Mouse (Mus musculus) kidney, postnatal 0 days (tissue): ENCODE results near the gene Lrmda. TPM values are rescaled to one million over a fixed set of nuclear protein-coding genes. Genes with fewer than 3 reads are reported as not detected.

Experiments used
- ATAC-seq: fragments of 200-750 bp; cut with Nextera tagmentation; replicated peaks from 2 replicates; pipeline ENCODE4 v1.8.0; 2017; ENCODE audit warnings: low read depth, moderate number of reproducible peaks, moderate TSS enrichment, moderate library complexity; ENCODE audit not compliant: low FRiP score
- DNase-seq: peaks from one replicate; pipeline ENCODE4 v3.0.0-alpha.2; 2016; ENCODE audit warnings: low spot score
- H3K27ac ChIP-seq: fragments of 300-500 bp; sonication (generic); 2 replicates; pipeline ENCODE4 v1.5.1; 2014; ENCODE audit warnings: mild to moderate bottlenecking
- H3K27me3 ChIP-seq: fragments of 300-500 bp; sonication (generic); 2 replicates; pipeline ENCODE4 v1.6.1; 2014; ENCODE audit warnings: low read length, mixed read lengths; ENCODE audit not compliant: insufficient read depth
- H3K36me3 ChIP-seq: fragments of 300-500 bp; sonication (generic); 2 replicates; pipeline ENCODE4 v1.6.1; 2014; ENCODE audit warnings: low read length, mixed read lengths; ENCODE audit not compliant: insufficient read depth
- H3K4me1 ChIP-seq: fragments of 300-500 bp; sonication (generic); replicated peaks from 2 replicates; pipeline ENCODE4 v1.6.1; 2014; ENCODE audit warnings: antibody characterized with exemption, low read length, mixed read lengths; ENCODE audit not compliant: insufficient read depth
- H3K4me2 ChIP-seq: fragments of 300-500 bp; sonication (generic); 2 replicates; pipeline ENCODE4 v1.6.1; 2014; ENCODE audit warnings: mild to moderate bottlenecking, low read length, moderate library complexity, mixed read lengths
- H3K4me3 ChIP-seq: fragments of 300-500 bp; sonication (generic); replicated peaks from 2 replicates; pipeline ENCODE4 v1.5.1; 2014; ENCODE audit warnings: low read depth, low read length
- H3K9ac ChIP-seq: fragments of 300-500 bp; sonication (generic); 2 replicates; pipeline ENCODE4 v1.6.1; 2014; ENCODE audit warnings: low read depth, low read length
- H3K9me3 ChIP-seq: fragments of 300-500 bp; sonication (generic); replicated peaks from 2 replicates; pipeline ENCODE4 v1.6.1; 2016; ENCODE audit warnings: low read length, inconsistent platforms, mixed read lengths
- CTCF ChIP-seq: IDR thresholded peaks from 2 replicates; pipeline ENCODE4 v1.5.1; 2016; ENCODE audit warnings: antibody characterized with exemption, low read depth, mild to moderate bottlenecking, moderate library complexity
- WGBS: fragments of 180-500 bp; shearing (Covaris S2); extraction: QIAGEN DNeasy Blood & Tissue Kit; methylation state at CpG from one replicate; pipeline ENCODE4 v1.1.7; 2014; 5-methylcytosine and 5-hydroxymethylcytosine counted together
- polyA plus RNA-seq: library from polyadenylated mRNA; unstranded; fragments of >200 nt; fragmentation: Nextera tagmentation; extraction: Ambion mirVana; gene quantifications from 2 replicates; pipeline ENCODE4 v1.2.1, GENCODE M21; 2015

Gene Lrmda
- polyA plus RNA-seq, 1 experiment from 2014 or later: 0.83 TPM

GRCm38 (mm10) chr14:22921796-22922195, 902.3 kb downstream of the Lrmda start:
- no peaks in the 10 kb centered on the region for H3K4me1 ChIP-seq
- 90% methylated on average over 2 of the region's 2 CpGs for whole genome bisulfite sequencing
- TF ChIP-seq CTCF: no peak
- H3K4me2 ChIP-seq: no peak overlapping the region
- no peak overlapping the region for H3K27ac ChIP-seq
- no peak overlapping the region for H3K4me3 ChIP-seq
- H3K27me3 ChIP-seq: no peaks in the 10 kb centered on the region
- DNase-seq (no peak), ATAC-seq (no peak)
- no peaks in the 10 kb centered on the region for H3K36me3 ChIP-seq
- H3K9ac ChIP-seq: no peak overlapping the region
- no peaks in the 10 kb centered on the region for H3K9me3 ChIP-seq

- H3K27ac ChIP-seq: no peak overlapping the region
- whole genome bisulfite sequencing: 89% methylated on average over 4 of the region's 4 CpGs
- no peak overlapping the region for H3K4me3 ChIP-seq
- TF ChIP-seq CTCF: no peak
- H3K9ac ChIP-seq: no peak overlapping the region
- H3K27me3 ChIP-seq: no peaks in the 10 kb centered on the region
- no peak for DNase-seq
- no peaks in the 10 kb centered on the region for H3K9me3 ChIP-seq
- ATAC-seq: no peak
- H3K36me3 ChIP-seq: no peaks in the 10 kb centered on the region
- no peak overlapping the region for H3K4me2 ChIP-seq
- H3K4me1 ChIP-seq: no peaks in the 10 kb centered on the region
These were observed 903.1 kb downstream of the Lrmda start for GRCm38 (mm10) chr14:22922571-22922970.

GRCm38 (mm10) chr14:22923251-22923650, 903.7 kb downstream of the Lrmda start:
- Histone ChIP-seq H3K4me3 (no peak overlapping the region), H3K9me3 (no peaks in the 10 kb centered on the region), H3K4me1 (no peaks in the 10 kb centered on the region), H3K4me2 (no peak overlapping the region), H3K9ac (no peak overlapping the region), H3K27me3 (no peaks in the 10 kb centered on the region), H3K36me3 (no peaks in the 10 kb centered on the region), H3K27ac (no peak overlapping the region)
- DNase-seq (no peak), ATAC-seq (no peak)
- WGBS: 69% methylated on average over 1 of the region's 2 CpGs
- TF ChIP-seq CTCF: no peak

- Histone ChIP-seq H3K27me3 (no peaks in the 10 kb centered on the region), H3K4me1 (no peaks in the 10 kb centered on the region; the same call in 1 of the 2 replicates), H3K9ac (no peak overlapping the region), H3K9me3 (no peaks in the 10 kb centered on the region), H3K27ac (no peak overlapping the region), H3K4me2 (no peak overlapping the region), H3K4me3 (no peak overlapping the region), H3K36me3 (no peaks in the 10 kb centered on the region)
- WGBS: 96% methylated on average over 2 of the region's 2 CpGs
- no peak for TF ChIP-seq CTCF
- ATAC-seq (no peak), DNase-seq (no peak)
These were observed 908.8 kb downstream of the Lrmda start for GRCm38 (mm10) chr14:22928263-22928662.

- ATAC-seq: no peak
- H3K4me3 ChIP-seq: no peak overlapping the region
- 99% methylated on average over 1 of the region's 1 CpGs for WGBS
- H3K4me2 ChIP-seq: no peak overlapping the region
- no peaks in the 10 kb centered on the region for H3K36me3 ChIP-seq
- no peak for TF ChIP-seq CTCF
- H3K9me3 ChIP-seq: no peaks in the 10 kb centered on the region
- no peak overlapping the region for H3K27ac ChIP-seq
- DNase-seq: no peak
- H3K27me3 ChIP-seq: no peaks in the 10 kb centered on the region
- H3K9ac ChIP-seq: no peak overlapping the region
- no peaks in the 10 kb centered on the region; the same call in 1 of the 2 replicates for H3K4me1 ChIP-seq
These were observed 909.2 kb downstream of the Lrmda start for GRCm38 (mm10) chr14:22928683-22929082.

GRCm38 (mm10) chr14:22929585-22929984, 910.1 kb downstream of the Lrmda start:
- Histone ChIP-seq H3K4me3 (no peak overlapping the region), H3K9ac (no peak overlapping the region), H3K27ac (no peak overlapping the region), H3K27me3 (no peaks in the 10 kb centered on the region), H3K36me3 (no peaks in the 10 kb centered on the region), H3K4me1 (no peaks in the 10 kb centered on the region; the same call in 1 of the 2 replicates), H3K9me3 (no peaks in the 10 kb centered on the region), H3K4me2 (no peak overlapping the region)
- TF ChIP-seq CTCF: no peak
- ATAC-seq (no peak), DNase-seq (no peak)
- WGBS: 85% methylated on average over 2 of the region's 2 CpGs

- H3K4me2 ChIP-seq: no peak overlapping the region
- H3K9ac ChIP-seq: no peak overlapping the region
- H3K9me3 ChIP-seq: no peaks in the 10 kb centered on the region
- no peak overlapping the region for H3K4me3 ChIP-seq
- no peak for TF ChIP-seq CTCF
- H3K36me3 ChIP-seq: no peaks in the 10 kb centered on the region
- no peaks in the 10 kb centered on the region; the same call in 1 of the 2 replicates for H3K4me1 ChIP-seq
- no peak for ATAC-seq
- no peak overlapping the region for H3K27ac ChIP-seq
- 62% methylated on average over 9 of the region's 9 CpGs for WGBS
- no peaks in the 10 kb centered on the region for H3K27me3 ChIP-seq
- DNase-seq: no peak
These were observed 911.1 kb downstream of the Lrmda start for GRCm38 (mm10) chr14:22930488-22931046.
